Mouse (Mus musculus) forebrain, embryonic 16.5 days (tissue): ENCODE results near the gene Stard13. TPM values are rescaled to one million over a fixed set of nuclear protein-coding genes. Genes with fewer than 3 reads are reported as not detected.

ENCODE experiments used
- ATAC-seq: fragments of 200-750 bp; cut with Nextera tagmentation; 2 replicates; pipeline ENCODE4 v1.8.0; 2017; ENCODE audit warnings: mild to moderate bottlenecking, moderate library complexity
- H3K27ac ChIP-seq: fragments of 300-500 bp; sonication (generic); 2 replicates; pipeline ENCODE4 v1.5.1; 2014; ENCODE audit warnings: low read length, control low read depth
- H3K27me3 ChIP-seq: fragments of 300-500 bp; sonication (generic); replicated peaks from 2 replicates; pipeline ENCODE4 v1.6.1; 2014; ENCODE audit warnings: low read length; ENCODE audit not compliant: control insufficient read depth, insufficient read depth
- H3K36me3 ChIP-seq: fragments of 300-500 bp; sonication (generic); 2 replicates; pipeline ENCODE4 v1.6.1; 2014; ENCODE audit not compliant: control insufficient read depth, insufficient read depth
- H3K4me1 ChIP-seq: fragments of 300-500 bp; sonication (generic); replicated peaks from 2 replicates; pipeline ENCODE4 v1.6.1; 2014; ENCODE audit warnings: low read length; ENCODE audit not compliant: control insufficient read depth, insufficient read depth
- H3K4me2 ChIP-seq: fragments of 300-500 bp; sonication (generic); 2 replicates; pipeline ENCODE4 v1.6.1; 2014; ENCODE audit warnings: mild to moderate bottlenecking, low read length, control low read depth
- H3K4me3 ChIP-seq: fragments of 300-500 bp; sonication (generic); replicated peaks from 2 replicates; pipeline ENCODE4 v1.5.1; 2014; ENCODE audit warnings: mild to moderate bottlenecking, low read length, control low read depth
- H3K9ac ChIP-seq: fragments of 300-500 bp; sonication (generic); replicated peaks from 2 replicates; pipeline ENCODE4 v1.6.1; 2014; ENCODE audit warnings: low read depth, low read length, control low read depth
- H3K9me3 ChIP-seq: fragments of 300-500 bp; sonication (generic); 2 replicates; pipeline ENCODE4 v1.6.1; 2016; ENCODE audit warnings: low read length; ENCODE audit not compliant: control insufficient read depth
- WGBS: fragments of 180-500 bp; shearing (Covaris S2); extraction: QIAGEN DNeasy Blood & Tissue Kit; methylation state at CpG from one replicate; pipeline ENCODE4 v1.1.7; 2014; 5-methylcytosine and 5-hydroxymethylcytosine counted together
- polyA plus RNA-seq: library from polyadenylated mRNA; unstranded; fragments of >200 nt; fragmentation: Nextera tagmentation; extraction: Ambion mirVana; gene quantifications from 2 replicates; pipeline ENCODE4 v1.2.1, GENCODE M21; 2015

Stard13 gene
- polyA plus RNA-seq, 1 experiment from 2014 or later, result 3.5 TPM

DNA sequence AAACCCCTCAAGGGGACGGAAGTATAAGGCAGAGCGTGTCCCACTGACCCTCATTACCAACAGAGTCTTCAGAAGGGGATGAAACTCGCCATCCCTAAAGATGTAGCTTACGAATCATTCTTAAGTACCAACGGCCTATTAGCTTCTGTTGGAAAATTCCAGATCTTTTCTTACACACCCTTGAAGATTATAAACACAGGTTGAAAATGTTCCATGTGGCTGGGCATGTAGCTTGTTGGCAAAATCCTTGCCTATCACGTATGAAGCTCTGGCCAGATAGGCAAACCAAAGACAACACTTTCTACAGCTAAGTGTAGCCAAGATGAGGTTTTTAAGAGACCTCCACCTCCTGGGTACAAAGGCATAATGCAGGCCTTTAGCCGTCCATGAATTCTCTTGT is 124.7 kb downstream of the Stard13 start:
- no peak overlapping the region for H3K27ac ChIP-seq
- no peaks in the 10 kb centered on the region for H3K4me1 ChIP-seq
- no peaks in the 10 kb centered on the region for H3K36me3 ChIP-seq
- no peaks in the 10 kb centered on the region for H3K9me3 ChIP-seq
- no peak for ATAC-seq
- H3K27me3 ChIP-seq, result no peaks in the 10 kb centered on the region
- H3K4me3 ChIP-seq, result no peak overlapping the region
- 88% methylated on average over 7 of the region's 7 CpGs for WGBS
- H3K9ac ChIP-seq, result no peak overlapping the region
- H3K4me2 ChIP-seq, result no peak overlapping the region

DNA sequence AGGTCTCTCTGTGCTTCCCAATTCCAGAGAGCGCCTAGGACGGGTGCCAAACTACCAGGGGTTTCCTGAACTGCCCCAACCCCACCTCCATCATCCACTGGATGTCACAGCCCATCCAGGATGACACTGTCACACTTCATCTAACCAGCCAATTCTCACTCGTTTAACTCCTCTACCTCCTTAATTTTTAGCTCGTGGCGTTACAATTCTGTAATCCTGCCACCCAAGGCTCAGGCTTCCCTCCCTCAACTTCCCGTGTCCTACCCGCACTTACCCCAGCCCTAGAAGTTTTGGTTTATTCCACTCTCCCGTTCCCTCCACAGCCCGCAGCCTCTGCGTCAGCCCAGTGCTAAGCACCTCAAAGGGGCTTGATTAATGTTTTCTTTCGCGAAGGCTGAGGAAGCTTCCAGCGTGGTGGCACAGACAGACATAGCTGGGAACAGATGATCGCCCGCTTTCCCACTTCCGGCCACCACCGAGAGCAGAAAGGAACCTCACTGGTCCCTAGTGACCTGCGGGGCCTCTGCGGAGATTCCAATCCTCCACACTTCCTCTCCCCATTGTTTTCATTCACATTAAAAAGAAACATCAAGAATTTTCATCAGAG is 125.2 kb downstream of the Stard13 start:
- H3K4me1 ChIP-seq, result no peaks in the 10 kb centered on the region
- H3K4me3 ChIP-seq, result no peak overlapping the region
- H3K4me2 ChIP-seq, result no peak overlapping the region
- H3K9ac ChIP-seq, result no peak overlapping the region
- no peaks in the 10 kb centered on the region for H3K27me3 ChIP-seq
- no peak overlapping the region for H3K27ac ChIP-seq
- 82% methylated on average over 19 of the region's 19 CpGs for WGBS
- ATAC-seq, result no peak
- no peaks in the 10 kb centered on the region for H3K36me3 ChIP-seq
- no peaks in the 10 kb centered on the region for H3K9me3 ChIP-seq

GRCm38 (mm10) chr5:151106841-151107240 is 126.8 kb downstream of the Stard13 start:
- H3K36me3 ChIP-seq, result no peaks in the 10 kb centered on the region
- WGBS, result 95% methylated on average over 3 of the region's 3 CpGs
- no peak overlapping the region for H3K4me3 ChIP-seq
- ATAC-seq, result no peak
- H3K9ac ChIP-seq, result no peak overlapping the region
- H3K27me3 ChIP-seq, result no peaks in the 10 kb centered on the region
- no peaks in the 10 kb centered on the region for H3K9me3 ChIP-seq
- H3K4me2 ChIP-seq, result no peak overlapping the region
- H3K4me1 ChIP-seq, result no peaks in the 10 kb centered on the region
- H3K27ac ChIP-seq, result no peak overlapping the region

GRCm38 (mm10) chr5:151105054-151105971 is 128.3 kb downstream of the Stard13 start:
- WGBS, result 88% methylated on average over 10 of the region's 10 CpGs

DNA sequence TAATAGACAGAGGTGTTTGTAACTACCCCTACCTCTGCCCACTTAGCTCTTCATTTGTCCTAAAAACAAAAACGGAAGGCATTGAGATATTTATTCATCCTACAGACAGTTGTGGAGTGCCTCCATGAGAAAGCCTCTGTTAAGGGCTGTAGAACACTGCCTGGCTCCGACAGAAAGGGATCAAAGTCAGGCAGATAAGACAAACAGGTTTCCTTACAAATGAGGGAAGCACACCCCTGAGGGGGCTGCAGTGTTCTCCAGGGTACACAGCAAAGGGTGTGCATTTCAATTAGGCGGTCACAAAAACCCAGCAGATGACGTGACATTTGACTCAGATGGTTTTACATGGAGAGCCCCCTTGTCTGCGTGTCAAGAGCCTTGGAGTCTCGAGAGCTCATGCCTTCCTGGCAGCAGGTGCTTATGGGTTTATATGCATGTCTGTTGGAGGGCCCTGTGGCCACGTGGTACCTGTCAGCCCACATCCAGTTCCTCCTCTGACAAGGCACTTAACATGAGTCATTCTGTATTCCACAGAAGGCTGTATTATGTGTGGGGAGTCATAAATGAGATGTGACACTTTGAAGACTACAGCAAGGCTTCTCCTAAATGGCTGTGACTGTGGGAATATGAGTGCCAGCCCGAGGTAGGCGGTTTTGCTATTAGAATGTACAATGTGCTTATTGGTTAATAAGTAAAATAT is 129.1 kb downstream of the Stard13 start:
- 59% methylated on average over 9 of the region's 9 CpGs for WGBS
- H3K27me3 ChIP-seq, result no peaks in the 10 kb centered on the region
- no peak overlapping the region for H3K4me3 ChIP-seq
- H3K36me3 ChIP-seq, result no peaks in the 10 kb centered on the region
- ATAC-seq, result peak; percentile 31; the same call in 1 of the 2 replicates
- H3K4me2 ChIP-seq, result no peak overlapping the region
- H3K4me1 ChIP-seq, result no peaks in the 10 kb centered on the region
- no peak overlapping the region for H3K9ac ChIP-seq
- no peak overlapping the region for H3K27ac ChIP-seq
- no peaks in the 10 kb centered on the region for H3K9me3 ChIP-seq

More at GRCm38 (mm10) chr5:151105054-151105971, 128.3 kb downstream of the Stard13 start:
- no peak for ATAC-seq
- no peak overlapping the region for H3K9ac ChIP-seq
- H3K4me3 ChIP-seq, result no peak overlapping the region
- H3K36me3 ChIP-seq, result no peaks in the 10 kb centered on the region
- H3K9me3 ChIP-seq, result no peaks in the 10 kb centered on the region
- no peaks in the 10 kb centered on the region for H3K4me1 ChIP-seq
- H3K27ac ChIP-seq, result no peak overlapping the region
- H3K4me2 ChIP-seq, result no peak overlapping the region
- H3K27me3 ChIP-seq, result no peaks in the 10 kb centered on the region

GRCm38 (mm10) chr5:151103284-151103683 is 130.4 kb downstream of the Stard13 start:
- no peaks in the 10 kb centered on the region for H3K9me3 ChIP-seq
- no peaks in the 10 kb centered on the region for H3K4me1 ChIP-seq
- no peak overlapping the region for H3K27ac ChIP-seq
- no peaks in the 10 kb centered on the region for H3K27me3 ChIP-seq
- H3K4me3 ChIP-seq, result no peak overlapping the region
- no peak for ATAC-seq
- no peaks in the 10 kb centered on the region for H3K36me3 ChIP-seq
- no peak overlapping the region for H3K9ac ChIP-seq
- no peak overlapping the region for H3K4me2 ChIP-seq
- 92% methylated on average over 4 of the region's 4 CpGs for WGBS

DNA sequence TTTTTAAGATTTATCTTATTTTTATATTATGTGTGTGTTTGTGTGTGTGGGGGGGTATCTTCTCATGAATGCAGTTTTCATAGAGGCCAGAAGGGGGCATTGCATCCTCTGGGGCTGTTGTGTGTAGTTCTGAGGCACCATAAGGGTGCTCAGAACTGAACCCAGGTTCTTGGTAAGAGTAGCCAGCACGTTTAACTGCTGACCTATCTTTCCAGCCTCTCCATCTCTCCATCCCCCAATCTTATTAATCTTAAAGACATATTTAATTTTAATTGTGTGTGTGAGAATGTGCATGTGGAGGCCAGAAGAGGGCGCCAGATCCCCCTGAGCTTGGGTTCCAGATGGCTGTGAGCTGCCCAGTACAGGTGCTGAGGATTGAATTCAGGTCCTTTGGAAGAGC is 131.4 kb downstream of the Stard13 start:
- Histone ChIP-seq H3K27ac (no peak overlapping the region), H3K36me3 (no peaks in the 10 kb centered on the region), H3K27me3 (no peaks in the 10 kb centered on the region), H3K4me3 (no peak overlapping the region), H3K9ac (no peak overlapping the region), H3K4me2 (no peak overlapping the region), H3K9me3 (no peaks in the 10 kb centered on the region), H3K4me1 (no peaks in the 10 kb centered on the region)
- ATAC-seq, result no peak
- WGBS, result 40% methylated on average over 2 of the region's 2 CpGs

DNA sequence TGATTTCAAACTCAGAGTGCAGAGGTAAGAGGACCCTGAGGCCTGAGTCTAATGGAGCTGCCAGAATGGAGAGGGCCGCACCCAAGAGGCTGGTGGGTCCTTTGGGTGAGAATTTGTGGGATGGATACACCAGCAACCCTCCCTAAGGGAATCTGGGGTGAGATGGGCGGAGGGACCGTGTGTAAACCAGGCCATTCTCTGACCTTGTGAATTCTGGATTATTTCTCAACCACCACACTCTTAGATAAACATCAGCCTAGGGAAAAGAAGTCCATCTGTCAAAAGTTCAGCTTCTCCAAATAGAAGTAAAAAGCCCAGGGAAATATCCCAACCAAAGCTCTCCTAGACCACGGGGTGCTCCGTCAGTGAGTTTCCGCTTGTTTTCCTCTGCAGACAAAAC is 137.6 kb downstream of the Stard13 start:
- Histone ChIP-seq H3K9ac (no peak overlapping the region), H3K36me3 (no peaks in the 10 kb centered on the region), H3K4me1 (no peaks in the 10 kb centered on the region), H3K27ac (no peak overlapping the region), H3K9me3 (no peaks in the 10 kb centered on the region), H3K4me2 (no peak overlapping the region), H3K4me3 (no peak overlapping the region), H3K27me3 (no peaks in the 10 kb centered on the region)
- no peak for ATAC-seq
- 89% methylated on average over 6 of the region's 6 CpGs for WGBS
